Mouse (Mus musculus) 416B (cell line): ENCODE measurements around the gene Cnih2.

ENCODE experiments used
- DNase-seq: peaks from one replicate; pipeline ENCODE4 v3.0.0; 2011; ENCODE audit warnings: low read depth

The Cnih2 gene

GRCm38 (mm10) chr19:5098363-5099143 is at the start of gene Cnih2:
Gene Cnih2 (minus strand): TSS chr19:5098521.
- DNase-seq, result no peak

GRCm38 (mm10) chr19:5139640-5140039 is 41.3 kb upstream of the Cnih2 start:
- peak; percentile 61 for DNase-seq

GRCm38 (mm10) chr19:5131237-5131636 is 32.9 kb upstream of the Cnih2 start:
- peak; percentile 51 for DNase-seq

- peak; percentile 52 for DNase-seq
Measured at GRCm38 (mm10) chr19:5129770-5130169, 31.4 kb upstream of the Cnih2 start.

- no peak for DNase-seq
Measured at GRCm38 (mm10) chr19:5124055-5124614, 25.8 kb upstream of the Cnih2 start.

GRCm38 (mm10) chr19:5123241-5123640 is 24.9 kb upstream of the Cnih2 start:
- no peak for DNase-seq

- no peak for DNase-seq
Measured at GRCm38 (mm10) chr19:5122492-5122891, 24.2 kb upstream of the Cnih2 start.

- no peak for DNase-seq
Measured at GRCm38 (mm10) chr19:5118384-5118698, 20.0 kb upstream of the Cnih2 start, which contains the start of gene Klc2. Gene Klc2 (minus strand): TSS chr19:5118560.

GRCm38 (mm10) chr19:5117494-5118383 is 19.4 kb upstream of the Cnih2 start:
- peak; percentile 84 for DNase-seq

- DNase-seq, result no peak
Measured at GRCm38 (mm10) chr19:5113783-5114182, 15.5 kb upstream of the Cnih2 start.

GRCm38 (mm10) chr19:5109659-5110453 is 11.5 kb upstream of the Cnih2 start:
- no peak for DNase-seq

- DNase-seq, result no peak
Measured at GRCm38 (mm10) chr19:5108702-5109101, 10.4 kb upstream of the Cnih2 start.

- DNase-seq, result peak; percentile 67
Measured at GRCm38 (mm10) chr19:5108271-5108575, 9.9 kb upstream of the Cnih2 start.

GRCm38 (mm10) chr19:5107556-5108270 is 9.4 kb upstream of the Cnih2 start:
- DNase-seq, result no peak

- peak; percentile 97 for DNase-seq
Measured at GRCm38 (mm10) chr19:5106731-5107191, 8.4 kb upstream of the Cnih2 start, which contains the start of gene Rab1b. Gene Rab1b (minus strand): TSS chr19:5107072.

- DNase-seq, result peak; percentile 44
Measured at GRCm38 (mm10) chr19:5106074-5106473, 7.8 kb upstream of the Cnih2 start.

GRCm38 (mm10) chr19:5097521-5098362 is 579 bp downstream of the Cnih2 start:
- no peak for DNase-seq

GRCm38 (mm10) chr19:5095887-5096474 is 2.3 kb downstream of the Cnih2 start:
- no peak for DNase-seq

- no peak for DNase-seq
Measured at GRCm38 (mm10) chr19:5094746-5095417, 3.4 kb downstream of the Cnih2 start.
